Mouse (Mus musculus) sigmoid colon, adult 10 weeks (tissue): ENCODE measurements around the gene Zfp990. TPM values are rescaled to one million over a fixed set of nuclear protein-coding genes. Genes with fewer than 3 reads are reported as not detected.

Experiments
- polyA plus RNA-seq: library from polyadenylated mRNA; stranded (reverse); fragments of 350-450 nt; fragmentation: Illumina TruSeq; extraction: RNeasy Lipid Tissue Mini Kit (QIAGEN cat#74804); gene quantifications from one replicate; pipeline ENCODE4 v1.2.3, GENCODE M21; 2014; ENCODE audit warnings: low read depth, low replicate concordance

The Zfp990 gene
- not detected for polyA plus RNA-seq

DNA sequence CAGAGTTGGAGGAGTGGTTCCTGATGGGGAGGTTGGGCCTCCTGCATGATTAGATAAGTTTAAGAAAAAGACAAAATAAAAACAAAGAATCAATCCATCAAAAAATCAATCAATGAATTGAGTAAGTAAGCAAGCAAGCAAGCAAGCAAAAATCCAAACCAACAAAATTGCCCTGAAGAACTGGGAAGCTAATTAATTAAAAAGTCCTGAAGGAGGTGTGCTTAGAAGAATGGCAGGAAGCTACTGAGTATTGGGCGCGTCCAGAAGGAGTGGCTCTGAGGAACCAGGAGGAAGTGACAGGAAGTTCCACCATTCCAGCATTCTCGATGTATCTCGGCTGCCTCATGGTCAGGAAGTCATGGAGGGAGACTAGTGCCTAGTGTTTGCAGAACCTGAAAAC lies at the start of gene Zfp990:
Gene Zfp990 (plus strand): TSS at position 301 of the 400 bp plus-strand sequence.

DNA sequence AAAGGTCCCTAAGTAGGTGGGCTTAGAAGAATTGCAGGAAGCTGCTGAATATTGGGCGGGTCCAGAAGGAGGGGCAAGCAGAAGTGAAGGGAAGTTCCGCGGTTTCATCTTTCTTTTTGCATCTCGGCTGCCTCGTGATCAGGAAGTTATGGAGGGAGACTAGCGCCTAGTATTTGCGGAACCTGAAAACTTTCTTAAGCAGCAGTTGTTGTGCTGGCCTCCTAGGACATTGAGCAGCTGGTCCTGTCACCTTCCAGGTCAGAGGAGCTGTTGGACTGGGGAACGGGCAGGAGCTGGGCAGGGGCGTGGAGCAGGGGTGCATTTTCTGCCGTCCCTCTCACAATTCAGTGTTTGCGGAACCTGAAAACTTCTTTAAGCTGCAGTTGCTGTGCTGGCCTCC lies 74.5 kb downstream of the Zfp990 start, which contains the start of gene Gm13212:
Gene Gm13212 (plus strand): TSS at position 89 of the 400 bp plus-strand sequence.

Other genes starting within 250 kb of the Zfp990 start
- gene Tnfrsf8, start 195.6 kb upstream of the Zfp990 start, polyA plus RNA-seq = 0.13 TPM
- gene Gm13212, start 74.4 kb downstream of the Zfp990 start, polyA plus RNA-seq = 39.4 TPM
- gene Zfp980, start 159.9 kb downstream of the Zfp990 start, polyA plus RNA-seq = not detected